Mouse (Mus musculus): Measurements from ENCODE around the gene Ssc4d. TPM values are rescaled to one million over a fixed set of nuclear protein-coding genes. Genes with fewer than 3 reads are reported as not detected.

Gene Ssc4d
- polyA plus RNA-seq, 1 experiment: 4.3 TPM

DNA sequence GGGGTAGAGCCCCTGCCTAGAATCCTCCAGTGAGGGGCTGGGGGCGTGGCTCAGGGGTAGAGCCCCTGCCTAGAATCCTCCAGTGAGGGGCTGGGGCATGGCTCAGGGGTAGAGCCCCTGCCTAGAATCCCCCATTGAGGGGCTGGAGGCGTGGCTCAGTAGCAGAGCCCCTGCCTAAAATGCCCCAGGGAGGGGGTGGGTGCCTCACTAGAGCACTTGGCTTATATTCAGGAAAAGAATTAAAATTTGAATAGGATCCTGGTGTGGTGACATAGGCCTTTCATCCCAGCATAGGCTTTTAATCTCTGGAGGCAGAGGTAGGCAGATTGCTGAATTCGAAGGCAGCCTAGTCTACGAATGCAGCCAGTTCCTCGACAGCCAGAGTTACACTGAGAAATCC, 5.0 kb upstream of the Ssc4d start:
- no peaks in the 10 kb centered on the region for H3K4me1 ChIP-seq (ENCODE audit: control insufficient read depth, insufficient read depth, low read length)

DNA sequence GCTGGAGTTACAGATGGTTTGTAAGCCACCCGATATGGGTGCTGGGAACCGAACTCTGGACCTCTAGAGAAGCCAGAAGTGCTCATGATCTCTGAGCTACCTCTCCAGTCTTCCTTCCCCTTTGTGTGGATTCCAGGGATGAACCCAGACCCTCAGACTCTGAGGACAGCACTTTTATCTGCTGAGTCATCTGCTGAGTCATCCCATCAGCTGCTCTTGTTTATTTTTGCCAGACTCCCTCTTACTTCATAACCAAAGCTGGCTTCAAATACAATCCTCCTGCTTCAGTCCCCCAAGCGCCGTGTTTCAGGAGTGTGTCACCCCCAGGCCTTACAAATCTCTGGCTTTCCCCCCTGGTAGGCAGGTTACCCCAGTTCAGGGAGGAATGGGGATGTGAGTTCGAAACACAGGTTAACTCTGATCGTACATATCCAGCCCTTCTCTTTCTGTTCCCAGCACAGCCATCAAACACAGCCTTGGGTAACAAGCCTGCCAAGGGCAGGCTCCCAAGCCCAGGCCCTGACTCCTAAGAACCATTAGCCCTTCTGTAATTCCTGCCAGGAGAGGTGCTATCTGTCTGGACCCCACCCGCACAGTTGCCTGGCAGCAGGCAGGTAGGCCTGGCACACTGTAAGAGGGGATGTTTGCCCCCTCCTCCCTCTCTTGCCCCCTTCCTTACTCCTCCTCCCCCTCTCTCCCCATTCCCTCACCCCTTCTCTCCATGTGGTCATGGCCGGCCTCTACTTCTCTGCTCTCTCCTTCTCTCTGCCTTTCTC, 1.8 kb upstream of the Ssc4d start:
- no peaks in the 10 kb centered on the region for H3K4me1 ChIP-seq (ENCODE audit: control insufficient read depth, insufficient read depth, low read length)
- 98% methylated on average over 8 of the region's 8 CpGs for WGBS
- H3K4me3 ChIP-seq (ENCODE audit: insufficient read depth, low read depth, low read length): no peak overlapping the region
- H3K27me3 ChIP-seq (replicated peaks; ENCODE audit: control insufficient read depth, insufficient read depth, low read length): no peaks in the 10 kb centered on the region
- no peak for DNase-seq
- TF ChIP-seq POLR2A (IDR thresholded peaks at IDR 0.05; ENCODE audit: low read depth, low read length): no peak
- no peak for TF ChIP-seq CTCF (conservative IDR thresholded peaks at IDR 0.05; ENCODE audit: insufficient read depth, insufficient read length, low read depth, low read length)
- H3K36me3 ChIP-seq (ENCODE audit: control insufficient read depth, insufficient read depth, low read length): no peaks in the 10 kb centered on the region
- H3K27ac ChIP-seq (ENCODE audit: insufficient read depth, low read depth, low read length): no peak overlapping the region

More for the DNA sequence above, 5.0 kb upstream of the Ssc4d start:
- Histone ChIP-seq H3K36me3 (ENCODE audit: control insufficient read depth, insufficient read depth, low read length) (no peaks in the 10 kb centered on the region), H3K27me3 (replicated peaks; ENCODE audit: control insufficient read depth, insufficient read depth, low read length) (no peaks in the 10 kb centered on the region), H3K27ac (ENCODE audit: insufficient read depth, low read depth, low read length) (no peak overlapping the region), H3K4me3 (ENCODE audit: insufficient read depth, low read depth, low read length) (no peak overlapping the region)
- no peak for TF ChIP-seq POLR2A (IDR thresholded peaks at IDR 0.05; ENCODE audit: low read depth, low read length)
- no peak for TF ChIP-seq CTCF (conservative IDR thresholded peaks at IDR 0.05; ENCODE audit: insufficient read depth, insufficient read length, low read depth, low read length)
- no peak for DNase-seq
- WGBS: 93% methylated on average over 5 of the region's 5 CpGs

DNA sequence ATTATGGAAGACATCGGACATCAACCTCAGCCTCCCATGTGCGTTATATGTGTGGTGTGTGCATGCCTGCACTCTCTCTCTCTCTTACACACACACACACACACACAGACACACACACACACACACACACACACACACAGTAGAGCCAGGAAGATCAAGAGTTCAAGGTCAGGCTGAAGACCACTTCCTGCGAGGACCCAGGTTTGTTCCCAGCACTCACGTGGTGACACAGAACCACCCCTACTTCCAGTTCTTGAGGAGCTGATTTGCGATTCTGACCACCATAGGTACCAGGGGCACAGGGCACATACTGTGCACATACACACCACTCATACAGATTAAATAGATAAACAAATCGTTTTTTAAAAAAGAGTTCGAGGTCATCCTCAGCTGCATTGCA, 2.5 kb downstream of the Ssc4d start:
- Histone ChIP-seq H3K27ac (ENCODE audit: insufficient read depth, low read depth, low read length) (no peak overlapping the region), H3K4me1 (ENCODE audit: control insufficient read depth, insufficient read depth, low read length) (no peaks in the 10 kb centered on the region), H3K4me3 (ENCODE audit: insufficient read depth, low read depth, low read length) (no peak overlapping the region), H3K27me3 (replicated peaks; ENCODE audit: control insufficient read depth, insufficient read depth, low read length) (no peaks in the 10 kb centered on the region), H3K36me3 (ENCODE audit: control insufficient read depth, insufficient read depth, low read length) (no peaks in the 10 kb centered on the region)
- DNase-seq: no peak
- WGBS: 84% methylated on average over 7 of the region's 7 CpGs
- TF ChIP-seq CTCF (conservative IDR thresholded peaks at IDR 0.05; ENCODE audit: insufficient read depth, insufficient read length, low read depth, low read length) (no peak), POLR2A (IDR thresholded peaks at IDR 0.05; ENCODE audit: low read depth, low read length) (no peak)

- no peaks in the 10 kb centered on the region for H3K27me3 ChIP-seq (replicated peaks; ENCODE audit: control insufficient read depth, insufficient read depth, low read length)
- H3K4me3 ChIP-seq (ENCODE audit: insufficient read depth, low read depth, low read length): no peak overlapping the region
- DNase-seq: no peak
- 80% methylated on average over 6 of the region's 6 CpGs for WGBS
- H3K36me3 ChIP-seq (ENCODE audit: control insufficient read depth, insufficient read depth, low read length): no peaks in the 10 kb centered on the region
- TF ChIP-seq POLR2A (IDR thresholded peaks at IDR 0.05; ENCODE audit: low read depth, low read length) (no peak), CTCF (conservative IDR thresholded peaks at IDR 0.05; ENCODE audit: insufficient read depth, insufficient read length, low read depth, low read length) (no peak)
- no peaks in the 10 kb centered on the region for H3K4me1 ChIP-seq (ENCODE audit: control insufficient read depth, insufficient read depth, low read length)
- no peak overlapping the region for H3K27ac ChIP-seq (ENCODE audit: insufficient read depth, low read depth, low read length)
Observed at GRCm38 (mm10) chr5:135970247-135970646, 4.1 kb downstream of the Ssc4d start.

DNA sequence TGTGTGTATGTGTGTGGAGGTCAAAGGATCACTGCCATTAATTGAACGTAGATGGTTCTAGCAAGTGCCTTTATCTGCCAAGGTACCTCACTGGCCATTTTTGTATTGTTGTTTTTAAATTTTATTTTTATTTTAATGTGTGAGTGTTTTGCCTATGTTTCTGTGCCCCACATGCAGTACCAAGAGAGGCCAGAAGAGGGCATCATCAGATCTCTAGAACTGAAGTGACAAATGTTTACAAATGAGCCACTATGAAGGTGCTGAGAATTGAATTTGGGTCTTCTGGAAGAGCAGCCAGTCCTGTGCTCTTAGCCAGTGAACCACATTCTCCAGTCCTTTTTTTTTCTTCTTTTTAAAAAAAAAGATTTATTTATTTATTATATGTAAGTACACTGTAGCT, 5.5 kb downstream of the Ssc4d start:
- Histone ChIP-seq H3K27ac (ENCODE audit: insufficient read depth, low read depth, low read length) (no peak overlapping the region), H3K27me3 (replicated peaks; ENCODE audit: control insufficient read depth, insufficient read depth, low read length) (no peaks in the 10 kb centered on the region), H3K36me3 (ENCODE audit: control insufficient read depth, insufficient read depth, low read length) (no peaks in the 10 kb centered on the region), H3K4me1 (ENCODE audit: control insufficient read depth, insufficient read depth, low read length) (no peaks in the 10 kb centered on the region), H3K4me3 (ENCODE audit: insufficient read depth, low read depth, low read length) (no peak overlapping the region)
- TF ChIP-seq POLR2A (IDR thresholded peaks at IDR 0.05; ENCODE audit: low read depth, low read length): no peak
- 0 out of 2 replicates have a peak, but pooled peaks have one; percentile 16 for TF ChIP-seq CTCF (conservative IDR thresholded peaks at IDR 0.05; ENCODE audit: insufficient read depth, insufficient read length, low read depth, low read length)
- DNase-seq: peak; percentile 53
- WGBS: 68% methylated on average over 1 of the region's 1 CpGs

- Histone ChIP-seq H3K4me3 (ENCODE audit: insufficient read depth, low read depth, low read length) (no peak overlapping the region), H3K36me3 (ENCODE audit: control insufficient read depth, insufficient read depth, low read length) (no peaks in the 10 kb centered on the region), H3K27me3 (replicated peaks; ENCODE audit: control insufficient read depth, insufficient read depth, low read length) (no peaks in the 10 kb centered on the region), H3K27ac (ENCODE audit: insufficient read depth, low read depth, low read length) (no peak overlapping the region), H3K4me1 (ENCODE audit: control insufficient read depth, insufficient read depth, low read length) (0 out of 2 replicates have a peak, but pooled peaks cover 4% of the 10 kb centered on the region)
- 62% methylated on average over 9 of the region's 9 CpGs for WGBS
- TF ChIP-seq CTCF (conservative IDR thresholded peaks at IDR 0.05; ENCODE audit: insufficient read depth, insufficient read length, low read depth, low read length) (peak; percentile 40), POLR2A (IDR thresholded peaks at IDR 0.05; ENCODE audit: low read depth, low read length) (no peak)
- DNase-seq: no peak
Observed at GRCm38 (mm10) chr5:135966866-135967265, 7.5 kb downstream of the Ssc4d start.

GRCm38 (mm10) chr5:135965501-135965930, 8.8 kb downstream of the Ssc4d start:
- no peaks in the 10 kb centered on the region for H3K36me3 ChIP-seq (ENCODE audit: control insufficient read depth, insufficient read depth, low read length)
- no peaks in the 10 kb centered on the region for H3K27me3 ChIP-seq (replicated peaks; ENCODE audit: control insufficient read depth, insufficient read depth, low read length)
- WGBS: 9% methylated on average over 24 of the region's 24 CpGs
- H3K27ac ChIP-seq (ENCODE audit: insufficient read depth, low read depth, low read length): no peak overlapping the region
- peak overlapping the region; percentile 1; the same call in 1 of the 2 replicates for H3K4me3 ChIP-seq (ENCODE audit: insufficient read depth, low read depth, low read length)
- H3K4me1 ChIP-seq (ENCODE audit: control insufficient read depth, insufficient read depth, low read length): 0 out of 2 replicates have a peak, but pooled peaks cover 10% of the 10 kb centered on the region
- TF ChIP-seq CTCF (conservative IDR thresholded peaks at IDR 0.05; ENCODE audit: insufficient read depth, insufficient read length, low read depth, low read length) (no peak; the same call in 1 of the 2 replicates), POLR2A (IDR thresholded peaks at IDR 0.05; ENCODE audit: low read depth, low read length) (no peak)
- peak; percentile 61 for DNase-seq
